Mouse (Mus musculus) heart, embryonic 14.5 days (tissue): ENCODE measurements at regions not wholly inside any gene's neighbourhood (a gene's known extent, or its start where the extent isn't known, plus 50 kb on each side); places are given as distances from the start of the nearest gene placed in this dataset.

Experiments
- ATAC-seq: fragments of 200-750 bp; cut with Nextera tagmentation; 2 replicates; pipeline ENCODE4 v1.8.0; 2017; ENCODE audit warnings: low read depth, moderate TSS enrichment; ENCODE audit not compliant: insufficient number of reproducible peaks, insufficient read depth, low FRiP score
- H3K27ac ChIP-seq, 2 experiments: fragments of 200-500 bp in 1 of 2; fragments of 300-500 bp in 1 of 2; sonication (generic) in 1 of 2; replicated peaks in 1 of 2; 2 replicates each; pipeline ENCODE4 v1.5.1; 2012 to 2014; ENCODE audit warnings: low read depth in 2 of 2, low read length in 2 of 2, control low read depth in 1 of 2, mild to moderate bottlenecking in 1 of 2, mixed read lengths in 1 of 2; ENCODE audit not compliant: control insufficient read depth in 1 of 2, insufficient read depth in 1 of 2
- H3K27me3 ChIP-seq: fragments of 300-500 bp; sonication (generic); 2 replicates; pipeline ENCODE4 v1.6.1; 2014; ENCODE audit warnings: mild to moderate bottlenecking, low read length, control low read depth; ENCODE audit not compliant: control insufficient read depth, insufficient read depth
- H3K36me3 ChIP-seq: fragments of 300-500 bp; sonication (generic); 2 replicates; pipeline ENCODE4 v1.6.1; 2014; ENCODE audit warnings: mild to moderate bottlenecking, control low read depth, low read length, mixed read lengths; ENCODE audit not compliant: control insufficient read depth, insufficient read depth
- H3K4me1 ChIP-seq, 2 experiments: fragments of 200-500 bp in 1 of 2; fragments of 300-500 bp in 1 of 2; sonication (generic) in 1 of 2; 2 replicates each; pipeline ENCODE4 v1.6.1; 2012 to 2014; ENCODE audit warnings: low read length in 2 of 2, control low read depth in 1 of 2, mixed read lengths in 1 of 2; ENCODE audit not compliant: control insufficient read depth in 2 of 2, insufficient read depth in 2 of 2
- H3K4me2 ChIP-seq: fragments of 300-500 bp; sonication (generic); 2 replicates; pipeline ENCODE4 v1.6.1; 2014; ENCODE audit warnings: mild to moderate bottlenecking, low read length
- H3K4me3 ChIP-seq, 2 experiments: fragments of 200-500 bp in 1 of 2; fragments of 300-500 bp in 1 of 2; sonication (generic) in 1 of 2; 2 replicates each; pipeline ENCODE4 v1.5.1; 2012 to 2014; ENCODE audit warnings: low read length in 2 of 2, mild to moderate bottlenecking in 2 of 2, control low read depth in 1 of 2, low read depth in 1 of 2, moderate library complexity in 1 of 2; ENCODE audit not compliant: control insufficient read depth in 1 of 2, insufficient read depth in 1 of 2
- H3K9ac ChIP-seq: fragments of 300-500 bp; sonication (generic); 2 replicates; pipeline ENCODE4 v1.6.1; 2014; ENCODE audit warnings: mild to moderate bottlenecking, low read length
- H3K9me3 ChIP-seq: fragments of 300-500 bp; sonication (generic); 2 replicates; pipeline ENCODE4 v1.6.1; 2016; ENCODE audit warnings: low read length, control low read depth; ENCODE audit not compliant: control insufficient read depth
- WGBS: fragments of 180-500 bp; shearing (Covaris S2); extraction: QIAGEN DNeasy Blood & Tissue Kit; methylation state at CpG from one replicate; pipeline ENCODE4 v1.1.7; 2014; 5-methylcytosine and 5-hydroxymethylcytosine counted together

DNA sequence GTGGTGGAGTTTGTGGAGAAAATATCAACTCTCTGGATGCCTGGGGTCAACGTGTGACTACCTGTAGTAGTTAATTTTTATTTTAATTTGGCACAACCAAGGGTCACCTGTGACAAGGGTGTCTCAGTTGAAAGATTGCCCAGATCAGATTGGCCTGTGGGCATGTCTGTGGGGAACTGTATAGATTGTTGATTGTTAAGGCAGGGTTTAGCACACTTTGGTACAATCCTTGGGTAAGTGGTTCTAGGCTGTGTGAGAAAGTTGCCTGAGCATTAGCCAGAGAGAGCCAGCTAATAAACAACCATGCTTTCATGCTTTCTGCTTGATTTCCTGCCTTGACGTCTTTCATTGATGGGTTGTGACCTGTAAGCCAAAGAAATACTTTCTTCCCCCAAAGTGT is 229.3 kb downstream of the Tex36 start:
- WGBS = 73% methylated on average over 2 of the region's 2 CpGs
- no peak for ATAC-seq

DNA sequence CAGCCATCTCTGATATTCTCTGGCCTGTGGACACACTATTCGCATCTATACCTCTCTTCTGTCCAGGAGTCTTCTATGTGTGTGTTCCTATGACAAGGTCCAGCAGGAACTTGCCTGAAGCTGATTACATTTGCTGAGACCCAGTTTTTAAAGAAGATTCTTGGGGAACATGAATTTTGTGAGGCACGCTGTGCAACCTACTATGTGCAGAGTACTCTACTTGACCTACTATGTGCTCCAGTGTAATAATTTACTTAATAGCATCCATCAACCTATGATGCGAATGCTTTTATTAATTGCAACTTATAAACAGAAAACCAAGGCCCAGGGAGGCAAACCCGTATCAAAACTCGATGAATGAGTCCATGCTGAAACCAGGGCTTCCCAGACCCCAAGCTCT is 231.4 kb downstream of the Tex36 start:
- Histone ChIP-seq H3K36me3 (no peaks in the 10 kb centered on the region), H3K9ac (no peak overlapping the region), H3K4me3 (no peak overlapping the region), H3K9me3 (no peaks in the 10 kb centered on the region), H3K4me1 (no peaks in the 10 kb centered on the region), H3K27me3 (no peaks in the 10 kb centered on the region), H3K27ac (no peak overlapping the region), H3K4me2 (no peak overlapping the region)
- no peak for ATAC-seq
- WGBS = 82% methylated on average over 5 of the region's 5 CpGs

More for the DNA sequence above, 229.3 kb downstream of the Tex36 start:
- Histone ChIP-seq H3K9me3 (no peaks in the 10 kb centered on the region), H3K4me3 (no peak overlapping the region), H3K27me3 (no peaks in the 10 kb centered on the region), H3K4me1 (no peaks in the 10 kb centered on the region; a peak in 1 of 4 replicates), H3K36me3 (no peaks in the 10 kb centered on the region), H3K27ac (no peak overlapping the region), H3K9ac (no peak overlapping the region), H3K4me2 (no peak overlapping the region)

DNA sequence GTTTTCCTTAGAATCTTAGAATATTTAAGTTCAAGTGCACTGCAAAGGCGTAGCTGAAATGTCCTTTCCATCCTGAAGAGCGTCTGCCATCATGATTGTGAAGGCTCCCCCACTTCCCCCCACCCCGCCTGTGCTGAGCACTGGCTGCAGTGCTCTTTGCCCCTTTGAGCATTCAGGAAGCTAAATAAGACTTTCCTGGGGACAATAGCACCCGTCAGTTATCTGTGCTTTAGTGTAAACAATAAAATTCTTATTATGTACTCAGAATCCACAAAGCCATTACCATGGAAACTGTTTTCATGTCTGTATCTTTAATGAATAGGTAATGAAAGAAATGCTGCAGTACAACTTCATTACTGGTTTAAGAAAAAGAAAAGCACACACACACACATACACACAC is 237.4 kb downstream of the Tex36 start:
- Histone ChIP-seq H3K27me3 (no peaks in the 10 kb centered on the region), H3K4me1 (no peaks in the 10 kb centered on the region), H3K4me3 (no peak overlapping the region), H3K27ac (no peak overlapping the region), H3K9me3 (no peaks in the 10 kb centered on the region), H3K4me2 (no peak overlapping the region), H3K9ac (no peak overlapping the region), H3K36me3 (no peaks in the 10 kb centered on the region)
- ATAC-seq = no peak
- WGBS = 49% methylated on average over 4 of the region's 4 CpGs

GRCm38 (mm10) chr7:133328717-133329116 is 204.6 kb upstream of the Ctbp2 start:
- WGBS = 60% methylated on average over 3 of the region's 3 CpGs
- ATAC-seq = no peak

GRCm38 (mm10) chr7:133325548-133326190 is 201.5 kb upstream of the Ctbp2 start:
- no peak overlapping the region for H3K27ac ChIP-seq
- no peak overlapping the region for H3K9ac ChIP-seq
- H3K4me3 ChIP-seq = no peak overlapping the region
- H3K4me1 ChIP-seq = no peaks in the 10 kb centered on the region
- no peak overlapping the region for H3K4me2 ChIP-seq
- 64% methylated on average over 7 of the region's 7 CpGs for WGBS
- no peaks in the 10 kb centered on the region for H3K27me3 ChIP-seq
- no peak for ATAC-seq
- H3K36me3 ChIP-seq = no peaks in the 10 kb centered on the region
- H3K9me3 ChIP-seq = no peaks in the 10 kb centered on the region

More at GRCm38 (mm10) chr7:133328717-133329116, 204.6 kb upstream of the Ctbp2 start:
- Histone ChIP-seq H3K4me3 (no peak overlapping the region), H3K9ac (no peak overlapping the region), H3K4me2 (no peak overlapping the region), H3K36me3 (no peaks in the 10 kb centered on the region), H3K9me3 (no peaks in the 10 kb centered on the region), H3K4me1 (no peaks in the 10 kb centered on the region), H3K27ac (no peak overlapping the region), H3K27me3 (no peaks in the 10 kb centered on the region)

GRCm38 (mm10) chr7:133323955-133324354 is 199.8 kb upstream of the Ctbp2 start:
- Histone ChIP-seq H3K4me3 (no peak overlapping the region), H3K4me1 (no peaks in the 10 kb centered on the region), H3K27me3 (no peaks in the 10 kb centered on the region), H3K9me3 (no peaks in the 10 kb centered on the region), H3K27ac (no peak overlapping the region), H3K9ac (no peak overlapping the region), H3K36me3 (no peaks in the 10 kb centered on the region), H3K4me2 (no peak overlapping the region)
- ATAC-seq = no peak
- WGBS = 63% methylated on average over 3 of the region's 3 CpGs

GRCm38 (mm10) chr7:133317511-133317910 is 193.4 kb upstream of the Ctbp2 start:
- Histone ChIP-seq H3K36me3 (no peaks in the 10 kb centered on the region), H3K27me3 (no peaks in the 10 kb centered on the region), H3K4me1 (peaks cover 6 to 13% of the 10 kb centered on the region in 2 experiments), H3K27ac (no peak overlapping the region), H3K4me2 (no peak overlapping the region), H3K9ac (no peak overlapping the region), H3K4me3 (no peak overlapping the region), H3K9me3 (0 out of 2 replicates have a peak, but pooled peaks cover 5% of the 10 kb centered on the region)
- no peak for ATAC-seq
